Mouse (Mus musculus) olfactory bulb, adult 2 months (tissue): ENCODE measurements around the gene Ehd4.

Source experiments
- CTCF ChIP-seq: fragments of 200-500 bp; IDR thresholded peaks from 2 replicates; pipeline ENCODE4 v1.5.1; 2012; ENCODE audit warnings: low read depth, mild to moderate bottlenecking, low read length, moderate library complexity; ENCODE audit not compliant: insufficient read depth
- POLR2A ChIP-seq: fragments of 200-500 bp; IDR thresholded peaks from 2 replicates; pipeline ENCODE4 v1.6.1; 2012; ENCODE audit warnings: mild to moderate bottlenecking, low read depth, low read length, moderate library complexity; ENCODE audit not compliant: insufficient read depth

- TF ChIP-seq POLR2A (no peak), CTCF (no peak)
Observed at GRCm38 (mm10) chr2:120150571-120150970, 3.8 kb downstream of the Ehd4 start.
